Mouse (Mus musculus) embryonic fibroblast, embryonic 13.5 days (primary cell): ENCODE data around the gene B430305J03Rik. TPM values are rescaled to one million over a fixed set of nuclear protein-coding genes. Genes with fewer than 3 reads are reported as not detected.

Experiments
- H3K27ac ChIP-seq: 2 replicates; pipeline ENCODE4 v1.5.1; 2012; ENCODE audit warnings: low read length, control low read depth, inconsistent platforms; ENCODE audit not compliant: insufficient read depth
- H3K4me1 ChIP-seq: 2 replicates; pipeline ENCODE4 v1.6.1; 2011; ENCODE audit warnings: low read length; ENCODE audit not compliant: control insufficient read depth, insufficient read depth
- H3K4me3 ChIP-seq: 2 replicates; pipeline ENCODE4 v1.5.1; 2011; ENCODE audit warnings: mild to moderate bottlenecking, control low read depth, low read length; ENCODE audit not compliant: insufficient read depth
- CTCF ChIP-seq: IDR thresholded peaks from 2 replicates; pipeline ENCODE4 v1.5.1; 2011; ENCODE audit warnings: mild to moderate bottlenecking, control low read depth, low read length, moderate library complexity, borderline replicate concordance; ENCODE audit not compliant: insufficient read depth
- POLR2A ChIP-seq: IDR thresholded peaks from 2 replicates; pipeline ENCODE4 v1.6.1; 2011; ENCODE audit warnings: low read depth, mild to moderate bottlenecking, control low read depth, low read length, moderate library complexity
- polyA plus RNA-seq: library from polyadenylated mRNA; stranded (reverse); fragments of >200 nt; gene quantifications from 2 replicates; pipeline ENCODE4 v1.2.4, GENCODE M21; 2011; ENCODE audit warnings: low read depth; ENCODE audit not compliant: missing spikeins, insufficient read length

Gene B430305J03Rik
- polyA plus RNA-seq, 1 experiment, result 0.74 TPM

DNA sequence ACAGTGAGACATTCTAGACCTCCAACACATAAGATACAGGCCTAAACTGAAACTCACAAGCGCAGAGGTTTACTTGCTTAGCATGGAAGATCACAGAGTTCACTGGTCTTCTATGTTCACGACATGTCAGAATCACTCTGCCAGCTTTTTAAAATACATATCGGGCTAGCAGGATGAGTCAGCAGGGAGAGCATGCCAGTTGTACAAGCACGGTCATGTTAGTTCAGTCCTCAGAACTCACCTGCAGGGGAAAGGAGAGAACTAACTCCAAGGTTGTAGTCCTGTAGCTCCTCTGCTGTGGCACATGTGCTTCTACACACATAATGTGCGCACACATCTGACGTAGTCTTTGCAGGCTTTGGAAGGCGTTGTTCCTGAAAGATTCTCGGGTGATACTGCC lies 10.2 kb upstream of the B430305J03Rik start:
- no peak overlapping the region for H3K27ac ChIP-seq
- H3K4me3 ChIP-seq, result no peak overlapping the region

DNA sequence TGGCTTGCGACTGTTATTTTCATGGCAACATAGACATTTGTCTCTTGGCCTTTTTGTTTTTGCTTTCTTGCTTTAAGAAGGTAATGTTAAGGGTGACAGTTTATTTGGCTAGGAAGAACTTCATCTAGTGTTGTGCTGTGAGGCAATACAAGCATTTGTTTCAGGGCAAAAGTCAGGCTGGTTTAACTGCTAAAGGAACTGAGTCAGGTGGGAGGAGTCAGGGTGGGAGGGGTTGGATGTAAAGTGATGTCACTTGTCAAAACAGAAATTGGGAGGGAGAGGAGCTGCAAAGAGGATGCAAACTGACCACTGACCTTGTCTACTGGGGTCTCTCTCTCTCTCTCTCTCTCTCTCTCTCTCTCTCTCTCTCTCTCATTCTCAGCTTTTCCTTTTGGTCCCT lies 2.7 kb upstream of the B430305J03Rik start:
- no peak overlapping the region for H3K4me3 ChIP-seq
- TF ChIP-seq CTCF (no peak), POLR2A (no peak)

More for the DNA sequence above, 10.2 kb upstream of the B430305J03Rik start:
- peaks cover 5% of the 10 kb centered on the region; the same call in 1 of the 2 replicates for H3K4me1 ChIP-seq
- no peak for TF ChIP-seq POLR2A

GRCm38 (mm10) chr3:61364978-61365778 lies 573 bp downstream of the B430305J03Rik start:
- peak overlapping the region; percentile 70 for H3K27ac ChIP-seq
- TF ChIP-seq CTCF, result no peak
- peak; percentile 20; the same call in 1 of the 2 replicates for TF ChIP-seq POLR2A
- H3K4me1 ChIP-seq, result no peaks in the 10 kb centered on the region; the same call in 1 of the 2 replicates
- peak overlapping the region; percentile 75 for H3K4me3 ChIP-seq

More for the DNA sequence above, 2.7 kb upstream of the B430305J03Rik start:
- Histone ChIP-seq H3K4me1 (no peaks in the 10 kb centered on the region; the same call in 1 of the 2 replicates), H3K27ac (no peak overlapping the region)

- Histone ChIP-seq H3K4me1 (no peaks in the 10 kb centered on the region; the same call in 1 of the 2 replicates), H3K4me3 (peak overlapping the region; percentile 75), H3K27ac (peak overlapping the region; percentile 70)
- no peak for TF ChIP-seq POLR2A
- TF ChIP-seq CTCF, result no peak
These were observed 1.1 kb downstream of the B430305J03Rik start for GRCm38 (mm10) chr3:61364661-61364977.

DNA sequence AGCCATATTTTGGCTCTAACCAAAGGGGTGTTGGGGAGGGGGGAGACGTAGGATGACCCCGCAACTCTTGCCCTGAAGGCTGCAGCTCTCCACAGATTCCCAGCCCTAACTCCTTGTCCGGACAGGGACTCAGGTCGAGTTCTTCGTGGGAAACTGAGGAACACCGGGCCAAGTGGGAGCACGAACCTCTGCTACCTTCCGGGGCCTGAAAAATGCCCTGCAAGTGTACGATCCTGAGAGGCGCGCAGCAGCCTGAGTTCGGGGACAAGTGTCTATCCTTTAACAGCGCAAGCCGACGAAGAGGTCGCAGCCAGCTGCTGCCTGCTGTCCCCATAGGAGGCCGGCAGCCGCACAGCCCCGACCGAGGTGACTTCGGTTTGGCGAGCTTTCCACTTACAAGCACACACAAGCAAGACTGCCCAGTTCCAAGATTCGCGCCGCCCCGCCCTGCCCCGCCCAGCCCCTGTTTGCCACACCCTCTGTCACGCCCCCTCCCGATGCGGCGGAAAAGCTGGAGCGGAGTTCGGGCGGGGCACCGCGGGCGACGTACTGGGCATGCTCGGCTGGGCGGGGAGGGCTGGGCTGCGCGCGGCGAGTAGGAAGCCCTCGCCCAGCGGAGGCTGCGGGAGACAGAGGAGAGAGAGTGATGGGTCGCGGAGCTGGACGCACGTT lies 1.6 kb downstream of the B430305J03Rik start:
- H3K4me3 ChIP-seq, result peak overlapping the region; percentile 75
- TF ChIP-seq CTCF, result no peak
- peak; percentile 97 for TF ChIP-seq POLR2A
- H3K27ac ChIP-seq, result peak overlapping the region; percentile 85
- no peaks in the 10 kb centered on the region; the same call in 1 of the 2 replicates for H3K4me1 ChIP-seq

- Histone ChIP-seq H3K4me3 (peak overlapping the region; percentile 74), H3K27ac (peak overlapping the region; percentile 99), H3K4me1 (no peaks in the 10 kb centered on the region; the same call in 1 of the 2 replicates)
- TF ChIP-seq CTCF (no peak), POLR2A (peak; percentile 79)
These were observed 2.4 kb downstream of the B430305J03Rik start for GRCm38 (mm10) chr3:61363161-61363988.

DNA sequence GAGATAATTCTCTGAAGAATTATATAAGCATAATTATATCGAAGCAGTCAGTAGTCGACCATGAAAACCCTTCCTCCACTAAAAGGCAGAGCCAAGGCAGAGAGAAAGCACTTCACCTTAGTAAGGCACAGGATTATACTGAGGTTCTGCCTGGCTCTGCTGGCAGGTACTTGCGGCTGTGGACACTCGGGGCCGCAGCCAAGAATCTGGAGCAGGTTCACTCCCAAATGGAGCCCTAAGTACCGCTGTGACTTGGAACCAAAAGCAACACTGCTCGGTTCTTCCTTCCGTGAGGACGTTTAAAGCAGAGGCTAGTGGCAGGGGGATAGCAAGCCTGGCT lies 3.0 kb downstream of the B430305J03Rik start:
- H3K27ac ChIP-seq, result peak overlapping the region; percentile 99
- peak overlapping the region; percentile 37 for H3K4me3 ChIP-seq
- H3K4me1 ChIP-seq, result no peaks in the 10 kb centered on the region
- no peak for TF ChIP-seq CTCF
- no peak for TF ChIP-seq POLR2A

GRCm38 (mm10) chr3:61361338-61361737 lies 4.4 kb downstream of the B430305J03Rik start, which contains the start of gene Rap2b:
Gene Rap2b, plus strand, starts transcription at chr3:61361638.
- no peaks in the 10 kb centered on the region for H3K4me1 ChIP-seq
- H3K27ac ChIP-seq, result peak within 1 kb of the TSS; percentile 99
- no peak for TF ChIP-seq CTCF
- no peak for TF ChIP-seq POLR2A
- H3K4me3 ChIP-seq, result no peak within 1 kb of the TSS

DNA sequence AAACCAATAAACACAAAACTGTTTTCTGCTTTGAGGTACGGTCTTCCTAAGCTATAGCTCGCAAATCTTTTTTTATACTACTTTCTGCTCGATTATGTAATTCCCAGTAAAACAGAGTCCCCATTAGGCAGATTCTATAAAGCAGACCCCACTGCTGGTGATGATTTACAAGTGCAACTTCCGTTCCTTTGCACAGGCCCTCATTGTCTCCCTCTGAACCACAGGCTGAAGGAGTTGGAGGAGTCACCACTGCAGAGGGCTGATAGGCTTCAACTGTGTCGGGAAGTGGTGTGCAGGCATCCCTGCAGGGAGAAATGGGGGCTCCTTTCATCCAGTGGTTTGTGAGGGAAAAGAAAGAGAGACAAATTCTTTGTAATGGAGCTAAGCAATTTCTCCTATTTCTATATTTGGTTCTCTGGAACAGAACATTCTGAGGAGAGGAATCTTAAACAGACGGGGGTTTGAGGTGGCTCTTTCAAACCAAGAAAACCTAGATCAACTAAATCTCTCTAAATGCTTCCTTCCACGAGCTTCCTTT lies 6.9 kb downstream of the B430305J03Rik start:
- TF ChIP-seq CTCF, result no peak
- TF ChIP-seq POLR2A, result no peak
- H3K4me1 ChIP-seq, result peaks cover 2% of the 10 kb centered on the region; the same call in 1 of the 2 replicates
- no peak overlapping the region for H3K4me3 ChIP-seq
- no peak overlapping the region for H3K27ac ChIP-seq
